Mouse (Mus musculus) gastrocnemius, postnatal 36 days (tissue): ENCODE results near the gene Vmn2r103. TPM values are rescaled to one million over a fixed set of nuclear protein-coding genes. Genes with fewer than 3 reads are reported as not detected.

ENCODE experiments used
- DNase-seq, 2 experiments: peaks; one replicate each; pipeline ENCODE4 v3.0.0; 2022
- intact Hi-C: fragments of 180-260 bp; cut with DNase I; formaldehyde crosslinking; loops from one replicate; pipeline ENCODE4 v1.15.1; 2025
- long read RNA-seq, 2 experiments: library from polyadenylated mRNA; stranded (forward); transcript quantifications; one replicate each; pipeline ENCODE4 v2.0.0; 2021
- total RNA-seq, 2 experiments: library from RNA; stranded (reverse); gene quantifications; 2 replicates each; pipeline ENCODE4 v1.2.3; 2021

The Vmn2r103 gene
- total RNA-seq = not detected
- long read RNA-seq, experiment 1 = 0 reads
- long read RNA-seq, experiment 2 = 0 reads

DNA sequence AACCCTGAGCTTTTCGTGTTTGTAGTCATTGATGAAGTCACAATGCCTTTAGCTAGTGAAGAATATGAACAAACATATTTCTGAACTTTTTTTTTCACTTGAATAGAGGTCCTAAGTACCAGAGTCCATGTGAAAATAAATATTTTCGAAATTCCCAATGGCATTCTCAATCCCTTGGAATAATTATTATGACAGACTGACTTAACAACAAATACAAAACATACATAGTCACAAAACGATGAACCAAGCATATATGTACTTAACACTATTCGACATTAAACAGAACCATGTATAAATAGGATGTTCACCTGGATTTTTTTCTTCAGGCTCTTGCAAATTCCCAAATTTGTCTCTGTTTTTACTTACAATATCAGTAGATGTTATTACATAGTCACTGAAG lies at the start of gene Vmn2r103:
Gene Vmn2r103 (plus strand): TSS at position 301 of the 400 bp plus-strand sequence.
- intact Hi-C loops = no loop called here
- no peak for DNase-seq

DNA sequence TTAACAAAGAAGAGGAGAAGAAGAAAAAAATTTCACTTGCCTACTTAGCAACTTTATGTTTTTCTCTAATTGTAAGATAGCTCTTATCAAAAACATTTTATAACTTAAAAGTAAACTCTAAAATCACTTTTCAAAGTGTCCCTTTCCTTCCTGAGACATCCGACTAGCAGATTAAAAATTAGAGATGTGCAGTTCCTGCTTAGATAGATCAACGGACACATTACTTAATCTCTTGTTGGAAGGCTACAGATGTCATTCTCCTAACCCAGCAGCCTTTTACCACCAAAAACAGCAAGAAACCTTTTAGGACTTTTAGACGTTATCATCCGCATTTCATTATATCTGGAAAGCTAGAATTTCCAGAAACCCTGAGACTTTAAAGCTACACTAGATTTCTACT lies 5.8 kb downstream of the Vmn2r103 start:
- DNase-seq = no peak
- intact Hi-C loops = no loop called here

DNA sequence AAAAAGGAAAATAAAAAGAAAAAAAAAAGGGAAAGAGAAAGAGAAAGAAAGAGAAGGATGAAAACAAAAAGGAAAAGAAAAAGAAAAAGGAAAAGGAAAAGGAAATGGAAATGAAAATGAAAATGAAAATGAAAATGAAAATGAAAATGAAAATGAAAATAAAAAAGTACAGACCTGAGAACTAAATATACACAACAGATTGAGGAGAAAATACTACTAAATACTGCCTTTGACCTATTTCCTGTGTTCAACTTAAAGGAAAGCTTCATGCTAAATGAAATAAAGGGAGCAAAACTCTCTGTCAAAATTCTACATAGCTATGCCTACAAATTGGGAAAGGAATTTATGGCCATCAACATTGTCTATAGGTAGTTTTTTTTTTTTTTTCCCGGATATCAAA lies 16.1 kb downstream of the Vmn2r103 start:
- intact Hi-C loops = no loop called here
- no peak for DNase-seq

Other genes with a start within 250 kb of the Vmn2r103 start
- not detected for gene Vmn2r101, start 196.1 kb upstream of the Vmn2r103 start, total RNA-seq
- not detected for gene Vmn2r102, start 113.0 kb upstream of the Vmn2r103 start, total RNA-seq